Mouse (Mus musculus) adrenal gland, postnatal 4 days (tissue): ENCODE measurements at regions not wholly inside any gene's neighbourhood (a gene's known extent, or its start where the extent isn't known, plus 50 kb on each side); places are given as distances from the start of the nearest gene placed in this dataset.
A peak's percentile ranks its signal among the peaks of the same experiment; 100 is the strongest.

Experiments
- DNase-seq, 2 experiments: peaks; one replicate each; pipeline ENCODE4 v3.0.0; 2021 to 2022; ENCODE audit warnings: low spot score in 2 of 2, mixed read lengths in 2 of 2

DNA sequence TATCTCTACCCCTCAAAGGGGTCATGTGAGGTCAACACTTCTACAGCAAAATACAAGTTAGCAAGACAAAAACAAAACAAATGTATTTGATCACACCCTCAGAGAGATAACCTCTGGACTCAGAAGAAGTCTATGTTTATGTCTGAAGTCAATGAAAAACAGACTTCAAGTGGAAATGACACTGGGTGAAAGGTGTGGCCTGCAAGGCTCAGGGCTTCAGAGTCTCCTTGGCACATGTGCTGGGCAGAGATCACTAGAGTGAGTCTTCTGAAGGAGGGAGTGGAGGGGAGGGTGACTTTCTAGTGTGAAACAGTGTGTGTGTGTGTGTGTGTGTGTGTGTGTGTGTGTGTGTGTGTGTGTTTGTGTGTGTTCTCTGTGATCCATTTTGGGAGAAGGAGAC is 68.2 kb downstream of the Il12a start:
- DNase-seq, result no peak

- DNase-seq, result no peak
Measured at GRCm38 (mm10) chr3:68759375-68759774, 68.9 kb downstream of the Il12a start.

DNA sequence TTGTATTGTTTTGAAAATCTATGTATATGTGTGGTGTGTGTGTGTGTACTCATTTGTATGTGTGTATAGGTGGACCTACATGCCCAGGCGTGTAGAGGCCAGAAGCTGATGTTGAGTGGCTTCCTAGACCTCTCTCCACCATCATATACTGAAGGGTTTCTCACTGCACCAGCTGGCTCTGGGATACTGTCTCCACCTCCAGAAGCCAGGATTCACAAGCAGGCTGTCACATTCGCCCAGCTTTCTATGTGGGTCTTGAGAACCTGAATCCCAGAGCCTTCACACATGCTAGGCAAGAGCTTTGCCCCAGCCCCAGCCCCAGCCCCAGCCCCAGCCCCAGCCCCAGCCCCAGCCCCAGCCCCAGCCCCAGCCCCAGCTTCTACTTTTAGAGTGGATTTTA is 70.4 kb downstream of the Il12a start:
- DNase-seq, result no peak

DNA sequence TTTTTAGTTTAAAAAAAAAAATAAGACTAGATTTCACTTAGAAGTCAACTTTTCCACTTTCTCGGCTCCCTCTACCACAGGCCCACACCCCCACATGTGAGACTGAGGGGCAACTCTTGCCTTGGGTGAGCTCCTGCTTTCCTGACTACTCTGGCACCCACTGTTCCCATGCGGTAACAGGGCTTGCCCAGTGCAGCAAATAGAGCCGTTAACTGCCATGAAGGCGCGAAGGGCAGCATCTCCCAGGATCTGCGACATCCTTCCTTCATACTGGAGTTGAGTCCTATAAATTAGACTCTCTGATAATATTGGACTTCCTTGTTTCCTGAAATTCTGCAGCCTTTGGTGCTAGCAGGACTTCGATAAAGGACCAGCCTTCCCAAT is 70.8 kb downstream of the Il12a start:
- DNase-seq, result no peak

- DNase-seq, result no peak
Measured at GRCm38 (mm10) chr3:68761626-68762331, 71.3 kb downstream of the Il12a start.

DNA sequence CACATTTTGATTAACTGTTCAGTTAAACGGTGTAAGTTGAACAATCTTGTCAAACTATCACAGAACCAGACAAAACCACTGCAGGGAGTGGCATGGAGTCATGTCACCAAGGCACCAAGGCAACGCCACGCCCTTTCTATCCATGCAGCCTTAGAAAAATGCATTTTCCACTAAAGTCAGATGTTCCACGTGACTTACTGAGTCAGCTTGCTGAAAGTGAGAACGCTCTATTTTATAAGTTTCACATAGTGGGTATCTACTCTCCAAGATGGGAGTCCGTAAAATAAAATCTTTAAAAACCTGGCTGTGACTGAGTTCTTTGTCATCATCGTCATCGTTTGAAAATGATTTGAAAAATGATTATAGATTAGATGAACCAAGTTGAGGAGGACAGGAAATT is 72.5 kb downstream of the Il12a start:
- no peak for DNase-seq

GRCm38 (mm10) chr3:68764336-68764735 is 73.9 kb downstream of the Il12a start:
- DNase-seq, result no peak

DNA sequence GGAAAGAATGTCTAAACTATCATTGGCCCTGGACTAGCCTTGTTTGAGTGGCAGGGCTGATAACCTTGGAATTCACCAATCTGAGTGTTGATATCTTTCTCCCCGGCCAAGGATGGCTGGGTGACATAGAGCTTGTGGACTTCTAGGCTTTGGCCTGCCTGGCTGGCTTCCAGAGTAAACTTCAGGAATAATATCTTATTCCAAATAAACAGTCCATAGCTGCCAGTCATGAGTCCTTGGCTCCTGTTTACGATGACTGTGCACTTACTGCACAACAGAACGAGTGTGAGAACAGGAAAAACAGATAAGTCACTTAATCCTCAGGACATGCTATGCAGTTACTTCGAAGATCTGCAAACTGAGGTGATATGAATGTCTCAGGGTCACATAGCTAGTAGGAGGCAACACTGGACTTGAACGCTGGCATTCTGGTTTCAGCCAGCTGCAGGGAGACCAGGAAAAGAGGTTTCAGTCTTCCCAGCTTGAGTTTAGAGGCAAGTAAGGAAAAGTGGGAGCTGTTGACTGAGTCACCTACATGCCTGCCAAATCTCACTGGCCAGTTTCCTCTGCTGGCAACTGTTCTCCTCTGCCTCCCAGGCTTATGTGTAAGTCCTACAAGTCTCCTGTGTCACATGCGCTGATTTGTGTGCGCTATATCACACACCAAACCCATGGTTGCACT is 74.6 kb downstream of the Il12a start:
- DNase-seq, result peak in 1 of 2 experiments; percentile 20

DNA sequence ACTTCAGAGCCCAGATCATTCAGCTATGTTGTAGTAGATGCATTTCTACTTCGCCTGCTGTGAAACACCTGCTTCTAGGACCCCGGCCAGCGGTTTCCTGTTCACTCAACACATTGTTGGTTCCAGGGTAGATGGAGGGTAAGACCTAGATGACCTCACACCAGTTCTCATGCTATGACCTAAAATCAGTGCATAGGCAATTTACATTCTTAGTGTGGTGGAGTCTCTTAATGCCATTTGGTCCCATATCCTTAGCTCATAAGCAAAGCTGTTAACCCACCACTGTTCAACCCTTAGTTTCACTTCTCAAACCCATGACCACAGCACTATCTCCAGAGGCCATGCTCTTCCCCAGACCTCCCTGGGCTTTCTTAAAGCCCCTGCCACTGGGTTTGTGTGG is 81.1 kb downstream of the Il12a start:
- no peak for DNase-seq

DNA sequence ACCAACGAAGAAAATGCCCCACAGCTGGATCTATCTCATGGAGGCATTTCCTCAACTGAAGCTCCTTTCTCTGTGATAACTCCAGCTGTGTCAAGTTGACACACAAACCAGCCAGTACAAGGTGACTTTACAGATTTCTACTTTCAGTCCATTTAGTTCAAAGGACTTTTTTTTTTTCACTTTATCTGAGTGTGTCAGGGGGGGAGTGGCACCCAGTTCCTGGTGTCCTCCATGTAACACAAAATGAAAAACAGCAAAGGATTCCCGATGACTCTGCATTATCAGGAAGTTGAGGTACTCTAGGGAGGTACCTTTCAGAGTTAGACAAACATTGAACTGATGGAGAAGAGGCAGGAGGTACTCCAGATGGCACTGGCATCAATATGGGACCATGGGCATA is 87.4 kb downstream of the Il12a start:
- no peak for DNase-seq

- no peak for DNase-seq
Measured at GRCm38 (mm10) chr3:68778354-68779040, 88.1 kb downstream of the Il12a start.

GRCm38 (mm10) chr3:68780843-68781242 is 88.5 kb upstream of the 1110032F04Rik start:
- DNase-seq, result no peak

- DNase-seq, result no peak
Measured at GRCm38 (mm10) chr3:68781466-68781865, 87.9 kb upstream of the 1110032F04Rik start.

DNA sequence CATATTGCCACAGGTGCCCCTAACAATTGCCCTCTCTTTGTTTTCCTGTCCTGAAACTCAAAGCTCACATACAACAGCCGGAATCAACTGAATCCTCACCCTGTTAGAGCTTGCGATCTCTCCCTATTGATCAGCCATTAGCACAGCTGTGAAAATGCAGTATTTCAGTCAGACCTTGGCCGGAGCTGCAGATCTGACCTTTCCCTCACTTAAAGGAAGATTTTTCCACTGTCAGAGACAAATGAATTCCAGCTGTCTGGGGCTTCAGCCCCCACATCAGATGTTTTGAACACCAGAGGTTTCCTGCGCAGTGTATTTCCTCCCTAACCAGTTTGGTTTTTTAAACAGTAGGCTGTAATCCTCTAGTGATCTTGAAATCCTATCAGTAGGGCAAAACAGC is 87.0 kb upstream of the 1110032F04Rik start:
- no peak for DNase-seq

GRCm38 (mm10) chr3:68783666-68784416 is 85.5 kb upstream of the 1110032F04Rik start:
- DNase-seq, result no peak

GRCm38 (mm10) chr3:68786771-68787170 is 82.6 kb upstream of the 1110032F04Rik start:
- no peak for DNase-seq

DNA sequence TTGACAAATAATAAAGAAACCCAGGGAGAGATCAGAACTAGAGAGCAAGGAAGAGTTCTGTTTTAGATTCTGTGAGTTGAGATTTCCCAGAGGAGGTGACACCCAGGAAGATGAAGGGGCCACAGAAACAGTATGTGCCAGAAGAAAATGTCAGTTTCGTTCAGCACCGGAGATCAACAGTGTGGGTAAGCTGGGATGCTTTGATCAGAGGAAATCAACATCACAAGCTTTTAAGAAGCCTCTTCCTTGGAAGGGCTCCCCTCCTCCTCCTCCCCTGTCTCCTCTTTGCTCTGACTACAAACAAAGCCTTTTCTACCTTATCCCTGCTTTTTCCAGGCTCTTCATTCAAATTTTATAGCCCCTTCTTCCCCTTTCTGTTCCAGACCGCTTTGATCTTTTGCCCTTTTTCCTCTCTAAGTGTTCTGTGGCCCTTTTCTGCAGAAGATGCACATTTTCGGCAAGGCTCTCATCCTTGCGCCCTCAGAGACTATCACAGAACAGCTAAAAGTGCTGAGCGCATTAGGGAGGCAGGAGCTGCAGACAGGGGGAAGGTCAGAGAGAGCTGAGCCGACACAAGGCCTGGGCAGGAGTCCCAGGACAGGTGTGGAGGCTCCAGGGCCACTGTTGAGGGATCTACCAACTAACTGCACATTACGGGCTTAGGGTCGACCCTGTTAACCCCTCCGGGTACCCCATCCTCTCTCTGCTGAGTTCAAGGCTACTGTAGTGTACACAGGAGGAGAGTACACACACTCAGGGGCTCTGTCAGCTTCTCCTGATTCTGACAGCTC is 81.8 kb upstream of the 1110032F04Rik start:
- DNase-seq, result no peak

DNA sequence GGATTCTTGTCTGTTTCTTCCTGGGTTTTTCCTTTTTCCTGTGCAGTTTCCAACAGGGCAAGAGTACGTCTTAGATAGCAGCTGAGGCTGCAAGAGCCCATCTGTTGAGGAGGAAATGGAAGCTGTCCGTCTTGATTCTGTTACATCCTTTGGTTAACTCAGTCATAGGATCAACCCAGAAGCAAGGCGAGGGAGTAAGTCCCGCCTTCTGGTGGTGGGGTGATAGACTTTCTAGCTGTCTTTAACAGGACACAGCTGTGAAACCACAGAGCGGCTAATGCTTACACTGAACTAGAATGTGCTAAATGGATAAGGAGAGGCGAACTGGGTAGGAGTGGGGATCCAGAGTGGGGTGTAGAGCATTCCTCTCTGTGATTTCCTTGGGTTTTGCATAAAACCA is 79.9 kb upstream of the 1110032F04Rik start:
- DNase-seq, result no peak

- no peak for DNase-seq
Measured at GRCm38 (mm10) chr3:68790466-68790865, 78.9 kb upstream of the 1110032F04Rik start.

- no peak for DNase-seq
Measured at GRCm38 (mm10) chr3:68792883-68793282, 76.5 kb upstream of the 1110032F04Rik start.

- no peak for DNase-seq
Measured at GRCm38 (mm10) chr3:68793923-68794322, 75.5 kb upstream of the 1110032F04Rik start.
